Mouse (Mus musculus): ENCODE measurements around the gene Opa1. TPM values are rescaled to one million over a fixed set of nuclear protein-coding genes. Genes with fewer than 3 reads are reported as not detected.
A peak's percentile ranks its signal among the peaks of the same experiment; 100 is the strongest.

Gene Opa1
- polyA plus RNA-seq, 1 experiment from 2014 or later, result 53.1 TPM

DNA sequence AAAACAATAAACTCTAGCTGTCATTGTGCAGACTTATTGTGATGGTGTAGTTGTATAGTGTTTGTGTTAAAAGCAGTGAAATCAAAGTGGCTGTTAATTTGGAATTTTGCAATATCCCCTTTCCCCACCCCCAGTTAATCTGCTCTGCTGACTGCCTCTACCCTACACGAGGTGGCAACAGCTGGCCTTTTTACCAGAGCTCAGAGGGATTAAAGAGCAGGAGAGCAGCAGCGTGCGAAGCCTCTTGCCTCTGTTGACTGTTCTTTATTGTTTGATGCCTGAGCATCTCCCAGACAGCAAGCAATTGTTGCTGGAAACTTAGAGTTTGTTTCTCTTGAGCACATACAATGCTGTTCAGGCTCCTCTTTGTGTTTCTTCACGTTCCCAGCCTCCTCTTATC is 56.6 kb downstream of the Opa1 start:
- WGBS, result 10% methylated on average over 4 of the region's 4 CpGs
- ATAC-seq, result no peak
- Histone ChIP-seq H3K4me1 (replicated peaks; ENCODE audit: control insufficient read depth, insufficient read depth, low read length) (no peaks in the 10 kb centered on the region), H3K36me3 (ENCODE audit: control insufficient read depth, insufficient read depth) (peaks cover 5% of the 10 kb centered on the region; the same call in 1 of the 2 replicates), H3K27ac (ENCODE audit: low read length) (no peak overlapping the region), H3K4me2 (ENCODE audit: low read length) (no peak overlapping the region), H3K4me3 (replicated peaks; ENCODE audit: low read length) (no peak overlapping the region), H3K9ac (replicated peaks; ENCODE audit: low read depth, low read length) (no peak overlapping the region), H3K27me3 (replicated peaks; ENCODE audit: control insufficient read depth, insufficient read depth, low read length) (no peaks in the 10 kb centered on the region), H3K9me3 (ENCODE audit: control insufficient read depth, low read length) (no peaks in the 10 kb centered on the region)

GRCm38 (mm10) chr16:29642376-29642775 is 63.2 kb downstream of the Opa1 start:
- H3K9ac ChIP-seq (replicated peaks; ENCODE audit: low read depth, low read length), result no peak overlapping the region
- peak; percentile 78 for ATAC-seq
- no peak overlapping the region for H3K4me2 ChIP-seq (ENCODE audit: low read length)
- H3K27me3 ChIP-seq (replicated peaks; ENCODE audit: control insufficient read depth, insufficient read depth, low read length), result no peaks in the 10 kb centered on the region
- no peak overlapping the region for H3K4me3 ChIP-seq (replicated peaks; ENCODE audit: low read length)
- no peaks in the 10 kb centered on the region for H3K4me1 ChIP-seq (replicated peaks; ENCODE audit: control insufficient read depth, insufficient read depth, low read length)
- peaks cover 5% of the 10 kb centered on the region; the same call in 1 of the 2 replicates for H3K36me3 ChIP-seq (ENCODE audit: control insufficient read depth, insufficient read depth)
- no peaks in the 10 kb centered on the region for H3K9me3 ChIP-seq (ENCODE audit: control insufficient read depth, low read length)
- no peak overlapping the region for H3K27ac ChIP-seq (ENCODE audit: low read length)
- WGBS, result 28% methylated on average over 1 of the region's 1 CpGs

- Histone ChIP-seq H3K27me3 (replicated peaks; ENCODE audit: control insufficient read depth, insufficient read depth, low read length) (no peaks in the 10 kb centered on the region), H3K4me1 (replicated peaks; ENCODE audit: control insufficient read depth, insufficient read depth, low read length) (no peaks in the 10 kb centered on the region), H3K9me3 (ENCODE audit: control insufficient read depth, low read length) (no peaks in the 10 kb centered on the region), H3K36me3 (ENCODE audit: control insufficient read depth, insufficient read depth) (peaks cover 2% of the 10 kb centered on the region; the same call in 1 of the 2 replicates), H3K4me3 (replicated peaks; ENCODE audit: low read length) (no peak overlapping the region), H3K9ac (replicated peaks; ENCODE audit: low read depth, low read length) (no peak overlapping the region), H3K4me2 (ENCODE audit: low read length) (no peak overlapping the region), H3K27ac (ENCODE audit: low read length) (no peak overlapping the region)
- WGBS, result 74% methylated on average over 3 of the region's 3 CpGs
- ATAC-seq, result no peak
Measured at GRCm38 (mm10) chr16:29644871-29645270, 65.7 kb downstream of the Opa1 start.

DNA sequence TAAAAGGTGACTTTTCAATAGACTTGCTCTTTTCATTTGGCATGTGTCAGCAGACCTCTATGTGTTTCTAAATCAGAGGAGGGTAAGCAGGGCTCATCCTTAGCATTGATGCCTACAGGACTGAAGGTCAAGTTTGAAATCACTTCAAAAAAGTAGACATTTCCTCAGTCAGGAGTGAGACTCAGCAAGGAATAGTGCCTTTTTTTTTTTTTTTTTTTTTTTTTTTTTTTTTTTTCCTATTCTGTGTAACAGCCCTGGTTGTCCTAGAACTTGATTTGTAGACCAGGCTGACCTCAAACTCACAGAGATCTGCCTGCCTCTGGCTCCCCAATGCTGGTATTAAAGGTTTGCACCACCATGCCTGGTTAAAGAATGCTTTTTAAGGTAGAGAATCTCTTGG is 67.1 kb downstream of the Opa1 start:
- Histone ChIP-seq H3K27ac (ENCODE audit: low read length) (no peak overlapping the region), H3K4me2 (ENCODE audit: low read length) (no peak overlapping the region), H3K9me3 (ENCODE audit: control insufficient read depth, low read length) (no peaks in the 10 kb centered on the region), H3K4me1 (replicated peaks; ENCODE audit: control insufficient read depth, insufficient read depth, low read length) (no peaks in the 10 kb centered on the region), H3K27me3 (replicated peaks; ENCODE audit: control insufficient read depth, insufficient read depth, low read length) (no peaks in the 10 kb centered on the region), H3K9ac (replicated peaks; ENCODE audit: low read depth, low read length) (no peak overlapping the region), H3K36me3 (ENCODE audit: control insufficient read depth, insufficient read depth) (0 out of 2 replicates have a peak, but pooled peaks cover 2% of the 10 kb centered on the region), H3K4me3 (replicated peaks; ENCODE audit: low read length) (no peak overlapping the region)
- ATAC-seq, result no peak

DNA sequence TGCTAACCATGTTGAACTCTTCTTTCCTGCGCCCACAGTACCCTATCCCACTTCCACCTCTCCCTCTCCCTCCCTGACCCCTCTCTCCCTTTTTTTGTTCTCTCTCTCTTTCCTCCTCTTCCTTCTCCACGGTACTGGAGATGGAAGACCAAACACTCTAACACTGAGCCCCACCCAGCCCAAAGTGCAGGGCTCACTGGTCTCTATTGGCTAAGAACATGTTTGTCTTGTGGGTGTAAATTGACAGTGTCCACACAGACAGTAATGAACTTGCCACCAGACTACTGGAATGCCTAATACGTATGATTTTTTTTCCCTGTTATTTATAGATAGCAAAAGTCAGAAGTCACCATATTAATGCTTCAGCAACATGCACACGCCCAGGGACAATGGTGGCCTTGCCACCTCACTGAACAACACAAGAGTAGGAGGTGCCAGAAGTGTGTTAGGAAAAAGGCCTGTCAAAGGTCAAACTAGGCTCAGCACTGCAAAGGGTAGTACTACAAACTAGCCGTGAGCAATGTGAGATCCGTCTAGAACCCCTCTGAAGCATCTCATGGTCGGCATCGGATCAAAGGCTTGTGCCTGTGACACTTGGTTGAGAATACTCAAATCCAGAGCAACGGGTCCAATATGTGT is 77.2 kb downstream of the Opa1 start:
- H3K4me1 ChIP-seq (replicated peaks; ENCODE audit: control insufficient read depth, insufficient read depth, low read length), result peaks cover 33% of the 10 kb centered on the region
- WGBS, result 62% methylated on average over 9 of the region's 9 CpGs
- H3K27ac ChIP-seq (ENCODE audit: low read length), result peak overlapping the region; percentile 84
- H3K36me3 ChIP-seq (ENCODE audit: control insufficient read depth, insufficient read depth), result peaks cover 7% of the 10 kb centered on the region
- no peak overlapping the region for H3K4me2 ChIP-seq (ENCODE audit: low read length)
- H3K27me3 ChIP-seq (replicated peaks; ENCODE audit: control insufficient read depth, insufficient read depth, low read length), result no peaks in the 10 kb centered on the region
- no peak for ATAC-seq
- no peak overlapping the region for H3K4me3 ChIP-seq (replicated peaks; ENCODE audit: low read length)
- no peak overlapping the region for H3K9ac ChIP-seq (replicated peaks; ENCODE audit: low read depth, low read length)
- H3K9me3 ChIP-seq (ENCODE audit: control insufficient read depth, low read length), result no peaks in the 10 kb centered on the region

DNA sequence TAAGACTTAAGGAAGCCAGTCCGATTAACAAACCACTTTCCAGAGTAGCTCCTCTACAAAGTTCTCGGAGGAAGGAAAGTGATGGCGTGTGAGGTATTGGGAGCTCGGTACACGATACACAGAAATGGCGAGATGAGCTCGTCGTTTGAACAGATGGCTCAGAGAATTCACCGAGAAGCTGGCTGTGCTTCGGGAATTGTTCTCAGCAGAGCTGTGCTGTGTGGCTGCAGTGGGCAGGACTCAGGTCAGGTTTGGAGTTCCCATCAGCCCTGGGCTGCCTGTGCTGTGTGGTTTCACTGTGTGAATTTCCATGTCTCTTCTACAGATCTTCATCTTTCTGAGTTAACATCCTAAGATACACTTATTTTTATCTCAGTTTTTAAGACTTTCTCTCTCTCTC is 77.8 kb downstream of the Opa1 start:
- peaks cover 4% of the 10 kb centered on the region for H3K36me3 ChIP-seq (ENCODE audit: control insufficient read depth, insufficient read depth)
- no peak overlapping the region for H3K4me3 ChIP-seq (replicated peaks; ENCODE audit: low read length)
- peaks cover 33% of the 10 kb centered on the region for H3K4me1 ChIP-seq (replicated peaks; ENCODE audit: control insufficient read depth, insufficient read depth, low read length)
- H3K27ac ChIP-seq (ENCODE audit: low read length), result peak overlapping the region; percentile 84
- H3K9me3 ChIP-seq (ENCODE audit: control insufficient read depth, low read length), result no peaks in the 10 kb centered on the region
- no peaks in the 10 kb centered on the region for H3K27me3 ChIP-seq (replicated peaks; ENCODE audit: control insufficient read depth, insufficient read depth, low read length)
- 28% methylated on average over 10 of the region's 10 CpGs for WGBS
- H3K4me2 ChIP-seq (ENCODE audit: low read length), result peak overlapping the region; percentile 11; the same call in 1 of the 2 replicates
- 0 out of 2 replicates have a peak overlapping the region, but pooled peaks have one; percentile 17 for H3K9ac ChIP-seq (replicated peaks; ENCODE audit: low read depth, low read length)
- no peak for ATAC-seq

DNA sequence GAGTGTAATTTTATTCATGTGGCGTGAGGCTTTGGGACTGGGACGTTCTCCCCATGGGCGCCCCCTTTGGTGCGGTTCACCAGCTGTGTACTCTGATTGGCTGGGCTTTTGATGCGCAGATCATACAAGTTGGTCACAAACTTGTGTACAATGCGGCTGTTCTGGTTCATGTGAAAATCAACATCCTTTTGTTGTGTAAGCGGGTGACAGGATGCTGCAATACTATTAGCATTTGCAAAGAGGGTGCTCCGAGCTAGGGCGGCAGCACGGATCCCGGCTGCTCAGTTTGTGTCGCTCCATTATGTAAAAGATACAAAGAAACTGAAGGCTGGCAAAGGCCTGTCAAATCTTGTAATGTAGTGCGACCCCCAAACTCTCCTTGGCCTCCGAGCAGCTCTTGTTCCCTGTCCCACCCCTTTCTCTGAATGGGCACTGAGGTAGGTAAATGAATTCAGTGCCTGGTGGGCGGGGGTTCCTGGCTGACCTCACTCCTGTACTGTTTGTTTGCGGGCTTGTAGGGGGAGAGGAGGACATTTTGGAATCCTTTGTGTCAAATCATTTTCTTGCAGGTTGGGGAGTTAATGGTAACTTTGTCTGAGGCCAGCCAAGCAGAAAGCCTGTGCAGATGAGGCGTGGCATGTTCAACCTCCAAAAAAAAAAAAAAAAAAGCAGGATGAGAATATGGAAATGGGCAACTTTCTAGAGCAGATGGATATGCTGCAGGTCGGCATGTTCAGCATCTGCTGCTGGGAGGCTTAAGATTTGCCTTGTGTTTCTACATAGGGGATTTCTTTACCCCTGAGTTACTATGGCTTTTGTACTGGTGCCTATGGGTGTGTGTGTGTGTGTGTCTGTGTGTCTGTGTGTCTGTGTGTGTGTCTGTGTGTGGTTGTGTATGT is 78.8 kb downstream of the Opa1 start:
- WGBS, result under 1% methylated on average over 18 of the region's 18 CpGs
- H3K27ac ChIP-seq (ENCODE audit: low read length), result peak overlapping the region; percentile 86
- H3K27me3 ChIP-seq (replicated peaks; ENCODE audit: control insufficient read depth, insufficient read depth, low read length), result no peaks in the 10 kb centered on the region

GRCm38 (mm10) chr16:29659101-29659810 is 80.1 kb downstream of the Opa1 start:
- Histone ChIP-seq H3K27me3 (replicated peaks; ENCODE audit: control insufficient read depth, insufficient read depth, low read length) (no peaks in the 10 kb centered on the region), H3K9ac (replicated peaks; ENCODE audit: low read depth, low read length) (0 out of 2 replicates have a peak overlapping the region, but pooled peaks have one; percentile 11), H3K27ac (ENCODE audit: low read length) (peak overlapping the region; percentile 86), H3K4me2 (ENCODE audit: low read length) (no peak overlapping the region), H3K4me3 (replicated peaks; ENCODE audit: low read length) (no peak overlapping the region), H3K4me1 (replicated peaks; ENCODE audit: control insufficient read depth, insufficient read depth, low read length) (peaks cover 33% of the 10 kb centered on the region), H3K9me3 (ENCODE audit: control insufficient read depth, low read length) (no peaks in the 10 kb centered on the region), H3K36me3 (ENCODE audit: control insufficient read depth, insufficient read depth) (no peaks in the 10 kb centered on the region)
- ATAC-seq, result peak; percentile 6; the same call in 1 of the 2 replicates
- 42% methylated on average over 13 of the region's 13 CpGs for WGBS

More for the DNA sequence above, 78.8 kb downstream of the Opa1 start:
- H3K4me2 ChIP-seq (ENCODE audit: low read length), result peak overlapping the region; percentile 50
- no peak overlapping the region for H3K9ac ChIP-seq (replicated peaks; ENCODE audit: low read depth, low read length)
- peaks cover 33% of the 10 kb centered on the region for H3K4me1 ChIP-seq (replicated peaks; ENCODE audit: control insufficient read depth, insufficient read depth, low read length)
- peak; percentile 84 for ATAC-seq
- H3K9me3 ChIP-seq (ENCODE audit: control insufficient read depth, low read length), result no peaks in the 10 kb centered on the region
- H3K36me3 ChIP-seq (ENCODE audit: control insufficient read depth, insufficient read depth), result no peaks in the 10 kb centered on the region
- peak overlapping the region; percentile 15 for H3K4me3 ChIP-seq (replicated peaks; ENCODE audit: low read length)
